ENCODE assay signal across 10 mouse cellular contexts in the genomic region with DNA sequence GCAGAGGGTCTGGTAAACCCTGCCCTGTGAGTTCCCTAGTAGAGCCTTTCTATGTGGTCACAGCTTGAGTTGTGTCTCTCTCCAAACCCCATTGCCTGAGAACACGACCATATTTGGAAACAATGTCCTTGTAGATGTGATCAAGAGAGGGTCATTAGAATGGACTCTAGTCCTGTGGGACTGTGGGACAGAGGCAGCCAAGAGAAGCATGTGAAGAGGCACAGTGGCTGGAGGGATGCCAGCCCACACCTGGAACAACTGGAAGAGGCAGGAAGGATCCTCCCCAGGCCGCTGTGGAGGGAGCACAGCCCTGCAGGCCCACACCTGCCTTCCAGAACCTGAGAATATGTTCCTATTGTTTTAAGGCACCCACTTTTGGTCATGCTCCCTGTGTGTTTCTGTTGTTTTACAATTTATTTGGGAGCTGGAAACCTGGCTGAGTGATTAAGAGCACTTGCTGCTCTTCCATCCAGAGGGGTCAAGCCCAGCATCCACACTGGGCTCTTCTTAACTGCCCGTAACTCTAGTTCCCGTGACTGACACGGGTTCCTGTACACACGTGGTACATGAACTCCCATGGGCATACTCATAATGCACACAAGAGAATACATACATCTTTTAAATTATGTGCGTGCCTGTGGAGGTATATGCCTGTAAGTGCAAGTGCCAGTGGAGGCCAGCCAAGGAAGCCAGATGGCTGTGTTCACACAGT. TPM values are rescaled to one million over a fixed set of nuclear protein-coding genes. Genes with fewer than 3 reads are reported as not detected.
DNase-seq lines count a peak whose midpoint lies in the region; ATAC-seq and TF ChIP-seq lines count a peak whose summit lies in the region.
"Had no signal": no experiment of that assay in that cellular context is flagged by ENCODE, and none has a peak within 500 bp of the region (broad histone marks: within the 10 kb centered on the region; RNA-seq: fewer than 3 reads in every experiment).

No protein-coding gene starts in this region.

- 76% methylated on average over 7 of the region's 7 CpGs for WGBS in liver, adult 2 months
- WGBS in liver, embryonic 11.5 days = 85% methylated on average over 7 of the region's 7 CpGs
- 83% methylated on average over 7 of the region's 7 CpGs for WGBS in forebrain, embryonic 14.5 days
- WGBS in neural tube, embryonic 14.5 days = 69% methylated on average over 7 of the region's 7 CpGs

- intact Hi-C loops in gastrocnemius, adult 2 months (cut with DNase I) = no loop called here
- intact Hi-C loops in gastrocnemius, postnatal 14 days (cut with DNase I; ENCODE audit: low total_unique reads) = no loop called here

- no peak for ATAC-seq in liver, embryonic 11.5 days (replicated peaks; ENCODE audit: low FRiP score)
- no peak; the same call in 1 of the 2 replicates for ATAC-seq in forebrain, embryonic 14.5 days
- ATAC-seq in neural tube, embryonic 14.5 days (ENCODE audit: low read depth) = no peak
- ATAC-seq: activated CD4-positive, CD25-positive, alpha-beta regulatory T cell, adult 4 months had no signal

- no peaks in the 10 kb centered on the region for H3K79me2 ChIP-seq in liver, adult 2 months (ENCODE audit: control insufficient read depth, insufficient read depth, low read length)

- no peak for TF ChIP-seq CTCF in gastrocnemius, adult 2 months (IDR thresholded peaks at IDR 0.05)
- TF ChIP-seq CTCF in liver, adult 2 months (IDR thresholded peaks at IDR 0.05; ENCODE audit: low read depth, low read length) = no peak

- no peak overlapping the region for H3K4me3 ChIP-seq in gastrocnemius, adult 2 months
- no peak overlapping the region for H3K4me3 ChIP-seq in liver, adult 2 months (ENCODE audit: insufficient read depth, low read depth, low read length)
- no peak overlapping the region for H3K4me3 ChIP-seq in liver, embryonic 11.5 days (ENCODE audit: low read depth, low read length)
- H3K4me3 ChIP-seq in forebrain, embryonic 14.5 days (ENCODE audit: low read depth, low read length) = no peak overlapping the region
- no peak overlapping the region for H3K4me3 ChIP-seq in neural tube, embryonic 14.5 days (ENCODE audit: low read depth, low read length)
- H3K4me3 ChIP-seq: megakaryocyte, embryonic 14.5 days had no signal

- peak overlapping the region; percentile 80 for H3K27ac ChIP-seq in gastrocnemius, adult 2 months
- no peak overlapping the region for H3K27ac ChIP-seq in liver, adult 2 months (replicated peaks; ENCODE audit: insufficient read depth, low read depth, low read length)
- H3K27ac ChIP-seq in liver, embryonic 11.5 days (ENCODE audit: low read depth, low read length) = no peak overlapping the region
- peak overlapping the region; percentile 92 for H3K27ac ChIP-seq in forebrain, embryonic 14.5 days (ENCODE audit: low read depth, low read length)
- H3K27ac ChIP-seq in neural tube, embryonic 14.5 days (ENCODE audit: low read depth, low read length) = peak overlapping the region; percentile 82

- H3K4me2 ChIP-seq in liver, embryonic 11.5 days = no peak overlapping the region
- no peak overlapping the region for H3K4me2 ChIP-seq in forebrain, embryonic 14.5 days (ENCODE audit: low read length)
- no peak overlapping the region for H3K4me2 ChIP-seq in neural tube, embryonic 14.5 days (ENCODE audit: low read depth, low read length)

- no peaks in the 10 kb centered on the region for H3K9me3 ChIP-seq in liver, embryonic 11.5 days (ENCODE audit: control insufficient read depth, low read length)
- no peaks in the 10 kb centered on the region for H3K9me3 ChIP-seq in forebrain, embryonic 14.5 days (replicated peaks; ENCODE audit: control insufficient read depth, low read length)
- H3K9me3 ChIP-seq in neural tube, embryonic 14.5 days (ENCODE audit: control insufficient read depth, low read length) = no peaks in the 10 kb centered on the region
- H3K9me3 ChIP-seq: megakaryocyte, embryonic 14.5 days had no signal

- DNase-seq in gastrocnemius, adult 2 months = peak; percentile 59
- no peak for DNase-seq in gastrocnemius, postnatal 14 days
- peak; percentile 74 for DNase-seq in liver, adult 2 months (ENCODE audit: extremely low read depth, low read depth, low spot score)
- no peak for DNase-seq in liver, embryonic 11.5 days (ENCODE audit: low spot score)
- DNase-seq in forebrain, embryonic 14.5 days (ENCODE audit: low spot score) = no peak
- DNase-seq in B cell, adult 2 months = no peak
- no peak for DNase-seq in thymus, postnatal 4 days

- no peaks in the 10 kb centered on the region for H3K27me3 ChIP-seq in liver, adult 2 months (ENCODE audit: control insufficient read depth, insufficient read depth, low read length)
- H3K27me3 ChIP-seq in liver, embryonic 11.5 days (replicated peaks; ENCODE audit: control insufficient read depth, insufficient read depth, low read length) = no peaks in the 10 kb centered on the region
- no peaks in the 10 kb centered on the region for H3K27me3 ChIP-seq in forebrain, embryonic 14.5 days (replicated peaks; ENCODE audit: control insufficient read depth, insufficient read depth, low read length)
- no peaks in the 10 kb centered on the region for H3K27me3 ChIP-seq in neural tube, embryonic 14.5 days (ENCODE audit: control insufficient read depth, insufficient read depth, low read length)
- H3K27me3 ChIP-seq: megakaryocyte, embryonic 14.5 days had no signal

- no peak overlapping the region for H3K9ac ChIP-seq in liver, adult 2 months (ENCODE audit: low read depth, low read length)
- H3K9ac ChIP-seq in liver, embryonic 11.5 days (ENCODE audit: low read depth, low read length) = no peak overlapping the region
- H3K9ac ChIP-seq in forebrain, embryonic 14.5 days (ENCODE audit: low read length) = no peak overlapping the region
- no peak overlapping the region for H3K9ac ChIP-seq in neural tube, embryonic 14.5 days (replicated peaks; ENCODE audit: low read depth, low read length)

- no peaks in the 10 kb centered on the region for H3K36me3 ChIP-seq in liver, adult 2 months (ENCODE audit: control insufficient read depth, insufficient read depth, low read length)
- H3K36me3 ChIP-seq in liver, embryonic 11.5 days (ENCODE audit: control insufficient read depth, insufficient read depth, low read length) = peaks cover 13% of the 10 kb centered on the region
- peaks cover 16% of the 10 kb centered on the region for H3K36me3 ChIP-seq in forebrain, embryonic 14.5 days (ENCODE audit: control insufficient read depth, insufficient read depth, low read length)
- peaks cover 13% of the 10 kb centered on the region for H3K36me3 ChIP-seq in neural tube, embryonic 14.5 days (ENCODE audit: control insufficient read depth, insufficient read depth, low read length)

- peaks cover 5% of the 10 kb centered on the region for H3K4me1 ChIP-seq in liver, adult 2 months (ENCODE audit: control insufficient read depth, insufficient read depth, low read length)
- peaks cover 7% of the 10 kb centered on the region for H3K4me1 ChIP-seq in liver, embryonic 11.5 days (replicated peaks; ENCODE audit: control insufficient read depth, insufficient read depth, low read length)
- H3K4me1 ChIP-seq in forebrain, embryonic 14.5 days (ENCODE audit: control insufficient read depth, insufficient read depth, low read length) = peaks cover 24% of the 10 kb centered on the region
- peaks cover 13% of the 10 kb centered on the region for H3K4me1 ChIP-seq in neural tube, embryonic 14.5 days (ENCODE audit: control insufficient read depth, insufficient read depth, low read length)

- no peak for TF ChIP-seq POLR2A in liver, adult 2 months (IDR thresholded peaks at IDR 0.05; ENCODE audit: extremely low read depth, insufficient read depth, low read length)

RNA-seq across cellular contexts. Expression of gene Cyth1, which starts 5.2 kb away (rescaled TPM):
- 10 to 100 TPM; 28.6 to 49.6 TPM for total RNA-seq in gastrocnemius, adult 2 months (2021)
- total RNA-seq in gastrocnemius, postnatal 14 days (2021) = 10 to 100 TPM; 23.3 to 31.2 TPM
- 26.8 and 32.4 TPM in 2 replicates for total RNA-seq in liver, adult 2 months (2014; rRNA removed)
- 13.9 and 14.7 TPM in 2 replicates for polyA plus RNA-seq in liver, adult 2 months (2012; rRNA removed)
- polyA plus RNA-seq in liver, embryonic 11.5 days (2014; fragmentation: Nextera tagmentation; extraction: Ambion mirVana) = 6.1 and 6.7 TPM in 2 replicates
- 21.9 and 24.8 TPM in 2 replicates for polyA plus RNA-seq in forebrain, embryonic 14.5 days (2014; fragmentation: Nextera tagmentation; extraction: Ambion mirVana)
- 16.0 and 17.7 TPM in 2 replicates for polyA plus RNA-seq in neural tube, embryonic 14.5 days (2014; fragmentation: Nextera tagmentation; extraction: Ambion mirVana)

RNA-seq across cellular contexts. Expression of gene Usp36, which starts 36.4 kb away (rescaled TPM):
- total RNA-seq in gastrocnemius, adult 2 months (2021) = 10 to 100 TPM; 15.7 to 17.4 TPM
- 1 to 10 TPM; 9.8 TPM for total RNA-seq in gastrocnemius, postnatal 14 days (2021)
- total RNA-seq in liver, adult 2 months (2014; rRNA removed) = 2.7 and 4.0 TPM in 2 replicates
- polyA plus RNA-seq in liver, adult 2 months (2012; rRNA removed) = 7.5 and 12.3 TPM in 2 replicates
- polyA plus RNA-seq in liver, embryonic 11.5 days (2014; fragmentation: Nextera tagmentation; extraction: Ambion mirVana) = 19.2 and 20.8 TPM in 2 replicates
- polyA plus RNA-seq in forebrain, embryonic 14.5 days (2014; fragmentation: Nextera tagmentation; extraction: Ambion mirVana) = 7.1 and 8.7 TPM in 2 replicates
- polyA plus RNA-seq in neural tube, embryonic 14.5 days (2014; fragmentation: Nextera tagmentation; extraction: Ambion mirVana) = 14.5 and 15.2 TPM in 2 replicates

Comparison
In these comparisons a context has a peak if more than half of its experiments do, and no peak if none do; other contexts are left out.
1. DNase-seq: peak in gastrocnemius, adult 2 months (single experiment) and liver, adult 2 months (single experiment); none in gastrocnemius, postnatal 14 days (single experiment), liver, embryonic 11.5 days (single experiment), forebrain, embryonic 14.5 days (single experiment), B cell, adult 2 months (0 of 2) and thymus, postnatal 4 days (single experiment).
2. H3K27ac ChIP-seq: peak in gastrocnemius, adult 2 months (single experiment), forebrain, embryonic 14.5 days (single experiment) and neural tube, embryonic 14.5 days (single experiment); none in liver, adult 2 months (single experiment) and liver, embryonic 11.5 days (single experiment).